Mouse (Mus musculus) adrenal gland, adult 18-20 months (tissue): ENCODE measurements around the gene Pou3f1. TPM values are rescaled to one million over a fixed set of nuclear protein-coding genes. Genes with fewer than 3 reads are reported as not detected.

ENCODE experiments used
- DNase-seq, 2 experiments: peaks; one replicate each; pipeline ENCODE4 v3.0.0; 2021 to 2022; ENCODE audit warnings: low spot score in 2 of 2
- long read RNA-seq, 2 experiments: library from polyadenylated mRNA; stranded (forward); transcript quantifications; one replicate each; pipeline ENCODE4 v2.0.0; 2021
- total RNA-seq, 2 experiments: library from RNA; stranded (reverse); gene quantifications; 1 replicate in 1 of 2; 2 replicates in 1 of 2; pipeline ENCODE4 v1.2.3; 2021

The Pou3f1 gene
- not detected for total RNA-seq
- long read RNA-seq, experiment 1, partial matches to known transcripts = 0 of 2 reads
- long read RNA-seq, experiment 1, other reads (novel, unspliced or antisense) = 0 of 2 reads
- long read RNA-seq, experiment 2 = 0 reads

DNA sequence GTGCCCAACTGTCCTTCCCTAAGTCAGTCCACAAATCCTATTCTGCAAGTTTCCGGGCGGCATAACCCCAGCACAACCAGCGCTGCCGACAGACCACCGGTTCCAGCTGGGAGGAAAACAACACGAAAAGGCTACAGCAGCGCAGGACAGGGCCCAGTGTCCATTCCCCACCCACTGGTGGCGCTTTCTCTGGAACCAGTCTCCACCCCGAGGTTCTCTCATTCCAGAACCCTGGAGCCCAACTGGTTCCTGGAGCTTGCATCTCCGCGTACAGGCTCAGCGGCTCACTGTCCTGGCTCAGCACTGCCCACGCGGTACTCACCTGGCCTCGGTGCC lies at the start of gene Pou3f1:
Pou3f1 (plus strand) TSS at position 290 of the 336 bp plus-strand sequence.
- no peak for DNase-seq

DNA sequence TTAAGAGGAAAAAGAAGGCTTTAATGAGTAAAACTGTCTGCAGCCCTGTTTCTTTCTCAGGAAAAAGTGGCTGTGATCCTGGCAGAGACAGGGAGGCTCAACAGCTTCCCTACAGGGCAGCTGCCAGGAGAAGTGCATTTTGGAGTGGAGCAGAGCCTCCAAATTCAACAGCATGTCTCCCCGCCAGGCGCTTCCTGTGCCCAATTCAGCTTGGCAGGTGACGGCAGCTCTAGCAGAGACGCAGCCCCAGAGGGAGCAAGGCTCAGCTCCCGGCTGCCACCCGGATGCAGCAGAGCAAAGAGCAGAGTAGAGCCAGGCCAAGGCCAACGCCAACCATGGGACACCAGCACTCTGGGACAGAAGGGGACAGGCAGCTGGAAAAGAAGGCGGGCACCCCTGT lies 49.4 kb upstream of the Pou3f1 start:
- no peak for DNase-seq

DNA sequence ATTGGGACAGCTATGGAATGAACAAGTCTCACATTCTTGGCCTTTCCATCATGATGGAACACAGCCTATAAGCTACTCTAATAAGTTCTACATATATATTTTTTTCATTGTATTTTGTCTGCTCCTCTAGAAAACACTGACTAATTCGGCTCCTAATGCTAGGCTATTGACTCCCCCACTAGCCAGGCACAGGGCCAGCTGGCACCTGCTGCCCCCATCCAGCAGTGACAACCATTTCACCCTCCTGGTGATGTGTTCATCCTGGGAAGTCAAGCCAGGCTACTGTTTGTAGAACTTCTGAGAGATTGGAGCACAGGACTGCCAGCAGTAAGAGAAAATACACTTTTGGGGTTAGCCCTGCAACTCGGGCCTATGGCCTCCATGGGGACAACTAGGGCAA lies 46.5 kb upstream of the Pou3f1 start:
- no peak for DNase-seq

DNA sequence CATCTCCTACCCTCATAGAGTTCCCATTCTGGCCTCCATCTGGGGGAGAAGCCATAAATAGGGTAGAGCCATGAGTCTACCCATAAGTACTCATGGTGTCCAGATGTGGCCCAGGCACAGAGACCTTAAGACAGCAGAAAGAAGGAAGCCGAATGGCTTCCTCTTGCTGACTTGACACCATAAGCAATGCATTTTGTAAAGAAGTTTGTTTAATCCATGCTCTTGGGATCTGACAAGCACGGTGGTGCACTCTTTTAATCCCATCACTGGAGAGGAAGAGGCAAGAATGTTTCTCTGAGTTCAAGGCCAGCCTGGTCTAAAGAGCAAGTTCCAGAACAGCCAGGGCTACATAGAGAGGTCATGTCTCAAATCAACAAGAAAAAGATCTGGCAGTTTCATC lies 45.9 kb upstream of the Pou3f1 start, which contains the start of gene 3100002H09Rik:
3100002H09Rik (minus strand) TSS at position 101 of the 400 bp plus-strand sequence.
- DNase-seq = no peak

DNA sequence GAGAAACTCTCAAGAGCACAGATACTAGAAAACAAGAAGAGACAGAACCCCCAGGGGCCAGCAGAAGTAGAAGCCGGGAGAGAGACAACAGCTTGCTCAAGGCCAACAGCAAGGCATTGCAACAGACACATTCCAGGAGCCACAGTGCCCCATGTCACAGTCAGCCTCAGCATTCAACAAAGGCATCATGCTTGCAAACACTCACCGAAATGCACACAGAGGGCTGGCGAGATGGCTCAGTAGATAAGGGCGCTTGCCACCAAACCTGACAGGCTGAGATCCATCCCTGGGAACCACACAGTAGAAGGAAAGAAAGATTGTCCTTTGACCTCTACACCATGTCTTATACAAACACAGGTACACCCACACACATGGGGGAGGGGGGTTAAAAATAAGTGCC lies 44.8 kb upstream of the Pou3f1 start:
- no peak for DNase-seq

DNA sequence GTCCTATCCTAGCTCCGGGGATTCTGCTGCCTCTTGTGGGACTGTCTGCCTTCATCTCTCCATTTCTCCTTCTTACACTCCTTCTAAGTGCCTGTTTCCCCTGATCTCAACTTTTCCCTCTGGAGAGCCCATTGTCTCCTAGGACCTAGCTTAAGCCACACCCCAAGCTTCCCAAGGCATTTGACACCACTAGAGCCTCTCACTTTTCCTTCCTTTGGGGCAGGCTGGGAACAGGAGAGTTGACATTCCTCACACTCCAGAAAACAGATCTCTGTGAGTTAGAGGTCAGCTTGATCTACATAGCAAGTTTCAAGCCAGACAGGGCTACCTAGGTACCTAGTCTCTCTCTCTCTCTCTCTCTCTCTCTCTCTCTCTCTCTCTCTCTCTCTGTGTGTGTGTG lies 42.4 kb upstream of the Pou3f1 start:
- no peak for DNase-seq

DNA sequence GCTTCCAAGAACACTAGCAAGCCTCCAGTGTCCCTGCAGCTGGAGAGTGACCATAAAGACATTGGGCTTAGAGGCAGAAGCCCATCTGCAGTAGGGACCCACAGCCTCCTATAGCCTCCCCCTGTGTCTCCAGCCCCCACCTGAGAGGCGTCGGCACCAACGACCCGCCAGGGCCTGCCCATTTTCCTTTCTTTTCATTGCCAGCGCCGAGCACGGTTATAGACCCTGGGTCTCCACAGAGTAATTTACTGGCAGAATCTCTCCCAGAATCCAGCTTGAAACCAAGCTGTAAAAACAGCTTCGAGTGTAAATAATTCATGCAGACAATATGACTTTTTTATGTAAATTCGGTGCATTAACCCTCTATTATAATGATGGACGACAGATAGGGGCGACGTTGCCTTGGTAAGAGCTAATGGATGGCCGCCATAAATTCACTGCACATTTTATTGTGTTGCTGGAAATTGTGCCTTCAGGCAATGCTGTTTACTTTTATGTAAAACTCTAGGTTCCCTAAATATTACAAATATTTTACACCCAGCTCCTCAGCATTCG lies 41.1 kb upstream of the Pou3f1 start:
- DNase-seq = no peak

DNA sequence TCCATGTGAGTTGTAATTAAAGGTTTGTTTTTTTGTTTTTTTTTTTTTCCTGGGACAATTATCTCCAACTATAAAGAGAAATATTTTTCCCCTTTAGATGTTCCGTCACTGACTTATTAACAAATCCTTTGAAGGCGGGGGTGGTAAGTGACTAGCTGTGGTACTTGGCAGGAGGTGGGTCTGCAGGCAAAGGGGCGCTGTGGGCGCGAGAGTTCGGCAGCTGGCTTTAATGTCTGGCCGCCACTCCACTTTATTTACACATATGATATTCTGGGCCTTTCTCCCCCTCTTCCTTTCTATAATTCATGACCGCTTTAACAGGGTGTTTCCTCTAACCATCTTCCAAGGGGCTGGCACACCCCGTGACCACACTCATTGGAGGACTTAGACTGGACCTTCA lies 40.6 kb upstream of the Pou3f1 start:
- DNase-seq = no peak

DNA sequence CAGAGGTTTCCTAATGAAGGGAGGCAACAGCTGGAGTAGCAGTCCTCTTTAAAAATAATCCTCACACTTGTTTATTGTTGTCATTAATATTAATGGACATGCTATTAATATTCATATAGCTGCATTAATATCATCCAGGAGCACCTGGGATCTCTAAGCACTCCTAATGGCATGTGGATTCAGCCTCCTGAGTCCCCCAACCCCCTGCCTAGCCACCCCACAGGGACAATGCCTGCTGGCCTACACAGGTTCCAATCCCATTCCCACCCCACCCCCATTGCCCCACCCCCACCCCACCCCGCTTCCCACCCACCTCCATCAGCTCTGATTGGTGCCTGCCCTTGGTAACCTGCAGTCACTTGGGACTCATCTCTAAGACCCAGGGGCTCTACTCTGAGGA lies 40.0 kb upstream of the Pou3f1 start:
- no peak for DNase-seq

DNA sequence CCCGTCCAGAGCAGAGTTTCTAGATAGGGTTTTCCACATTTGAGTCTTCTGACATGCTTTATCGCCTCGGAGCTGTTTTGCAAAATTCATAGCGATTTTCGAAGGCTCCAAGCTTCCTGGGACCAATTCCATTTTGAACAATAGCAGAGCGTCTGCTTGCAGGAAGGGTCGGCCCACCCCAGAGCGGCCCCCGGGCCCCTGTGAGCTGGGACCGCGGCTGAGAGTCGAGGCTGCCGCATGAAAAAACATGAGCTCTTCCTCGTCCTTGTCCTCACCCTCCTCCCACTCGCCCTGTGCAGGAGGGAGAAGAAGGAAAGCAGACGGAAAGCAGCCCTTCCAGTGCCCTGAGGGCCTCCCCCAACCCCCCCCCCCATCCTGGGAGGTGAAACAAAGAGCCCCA lies 38.0 kb upstream of the Pou3f1 start:
- DNase-seq = no peak

DNA sequence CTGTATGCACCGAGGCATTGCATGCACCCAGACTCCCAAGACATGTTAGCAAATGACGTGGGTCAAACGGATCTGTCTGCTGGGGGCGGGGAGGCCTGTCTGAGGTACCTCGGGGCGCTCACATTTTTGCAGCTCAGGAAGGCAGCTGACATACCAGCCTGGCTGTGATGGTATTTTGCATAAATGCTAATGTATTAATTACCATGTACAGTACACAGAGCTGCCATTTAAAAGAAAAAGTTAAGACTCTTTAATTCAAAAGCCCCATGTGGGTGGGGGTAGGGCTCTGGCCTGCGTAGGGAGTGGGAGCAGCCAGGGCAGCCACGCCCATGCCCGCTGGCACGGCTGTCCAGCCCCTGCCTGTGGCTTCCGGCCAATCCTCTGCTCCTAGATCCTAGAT lies 35.2 kb upstream of the Pou3f1 start:
- no peak for DNase-seq

DNA sequence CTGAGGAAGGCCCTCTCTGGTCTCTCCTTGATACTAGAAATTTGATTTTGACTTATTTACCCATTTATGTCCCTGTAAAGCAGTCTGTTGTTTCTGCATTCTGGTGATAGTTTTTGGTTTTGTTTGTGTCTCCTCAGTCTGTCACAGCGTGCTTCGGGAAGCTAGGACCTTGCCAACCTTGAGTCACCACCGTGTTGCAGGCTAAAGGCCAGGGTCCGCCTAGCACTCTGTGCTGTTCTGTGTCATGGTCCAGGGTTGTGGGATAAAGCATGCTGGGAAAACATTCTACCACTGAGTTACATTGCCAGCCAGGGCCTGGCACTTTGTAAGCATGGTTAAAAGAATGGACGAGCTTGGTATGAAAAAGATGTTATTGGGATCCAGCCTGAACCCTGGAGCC lies 34.0 kb upstream of the Pou3f1 start:
- DNase-seq = peak in 1 of 2 experiments; percentile 4

DNA sequence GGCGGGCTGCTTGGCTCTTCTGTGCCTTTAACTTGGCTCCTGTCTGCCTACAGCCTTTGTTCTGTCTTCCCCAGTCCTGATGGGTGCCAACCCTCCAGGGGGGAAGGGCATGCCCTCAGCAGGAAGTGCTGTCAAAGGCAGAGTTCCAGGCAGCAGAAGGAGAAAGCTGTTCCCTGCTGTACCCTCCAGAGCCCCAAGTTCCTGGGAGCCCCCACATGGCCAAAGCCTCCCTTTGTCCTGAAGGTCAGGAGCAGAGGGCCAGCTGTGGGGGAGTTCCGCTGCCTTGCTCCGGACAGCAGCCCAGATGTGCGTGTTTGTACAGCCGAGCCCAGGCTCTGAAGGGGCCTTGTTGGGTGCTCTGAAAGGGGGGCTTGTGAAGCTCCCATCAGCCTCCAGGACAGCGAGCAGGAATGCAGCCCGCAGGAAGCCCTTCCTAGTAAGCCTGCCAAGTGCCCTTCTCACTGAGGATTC lies 32.5 kb upstream of the Pou3f1 start:
- DNase-seq = no peak

DNA sequence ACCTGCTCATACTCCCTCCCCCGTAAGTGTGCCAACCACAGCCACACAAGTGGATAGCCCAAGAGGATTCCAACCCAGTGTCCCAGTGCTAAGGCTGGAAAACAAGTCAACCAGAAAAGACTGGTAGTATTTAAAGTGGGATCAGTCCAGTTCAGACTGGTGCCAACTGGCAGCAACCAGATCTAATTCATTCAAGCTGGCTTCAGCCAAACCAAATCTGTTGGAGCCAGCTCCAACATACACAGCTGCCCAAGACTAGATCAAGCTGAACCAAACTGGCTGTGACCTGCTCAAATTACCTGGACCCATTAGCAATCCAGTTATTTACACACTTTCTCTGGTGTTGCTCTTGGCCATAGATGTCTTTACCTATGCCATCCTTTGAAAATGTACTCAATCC lies 29.8 kb upstream of the Pou3f1 start:
- no peak for DNase-seq

DNA sequence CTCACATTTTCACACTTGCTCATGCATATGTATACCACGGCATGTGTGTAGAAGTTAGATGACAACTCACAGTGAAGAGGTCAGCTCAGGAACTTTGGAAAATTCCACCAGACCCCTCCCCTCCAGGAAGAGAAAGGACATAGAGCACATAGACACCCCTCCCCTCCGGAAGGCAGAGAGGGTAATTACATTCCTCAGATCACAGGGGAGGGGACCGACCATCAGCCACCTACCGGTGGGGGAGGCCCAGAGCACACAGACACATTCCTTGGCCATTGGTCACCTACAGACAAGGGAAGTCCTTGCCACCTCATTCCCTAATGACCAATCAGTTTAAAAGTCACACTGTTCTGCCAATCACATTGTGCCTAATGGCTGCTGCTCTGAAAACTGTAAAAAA lies 25.2 kb upstream of the Pou3f1 start:
- no peak for DNase-seq

DNA sequence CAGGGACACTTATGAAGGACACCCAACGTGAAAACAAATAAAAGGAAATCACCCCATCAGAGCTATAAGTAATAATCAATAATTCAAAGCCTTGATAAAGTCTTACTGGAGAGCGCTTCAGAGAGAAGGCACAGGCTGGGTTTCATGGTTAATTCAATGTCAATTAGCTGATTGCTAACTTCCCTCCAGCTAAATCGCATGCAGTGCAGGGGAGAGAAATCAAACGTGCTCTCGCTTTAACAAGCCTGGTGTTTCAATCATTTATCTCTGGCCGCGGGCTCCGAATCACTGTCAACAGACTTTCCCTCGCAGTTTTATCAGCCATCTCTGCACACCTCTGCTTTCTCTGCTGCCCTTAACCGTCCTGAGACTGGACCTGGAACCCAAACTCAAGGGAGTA lies 23.8 kb upstream of the Pou3f1 start:
- DNase-seq = no peak

DNA sequence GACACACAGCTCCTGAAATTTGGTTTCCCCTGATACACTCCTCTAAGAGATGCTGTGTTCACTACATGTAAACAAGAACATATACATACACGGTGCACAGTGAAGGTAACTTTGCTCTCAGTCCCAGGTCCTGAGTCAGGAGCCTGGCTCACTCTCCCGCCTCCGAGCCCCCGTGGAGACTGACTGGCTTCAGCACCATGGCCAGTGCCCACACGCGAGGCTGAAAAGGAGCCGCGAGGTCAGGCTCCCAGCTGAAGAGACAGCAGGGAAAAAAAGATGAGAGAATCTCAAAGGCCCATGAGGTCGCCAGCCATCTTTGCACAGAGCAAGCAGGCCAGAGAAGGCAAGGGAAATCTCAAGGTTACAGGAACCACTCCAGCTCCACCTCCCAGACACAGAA lies 23.3 kb upstream of the Pou3f1 start:
- DNase-seq = peak; percentile 26 to 37

DNA sequence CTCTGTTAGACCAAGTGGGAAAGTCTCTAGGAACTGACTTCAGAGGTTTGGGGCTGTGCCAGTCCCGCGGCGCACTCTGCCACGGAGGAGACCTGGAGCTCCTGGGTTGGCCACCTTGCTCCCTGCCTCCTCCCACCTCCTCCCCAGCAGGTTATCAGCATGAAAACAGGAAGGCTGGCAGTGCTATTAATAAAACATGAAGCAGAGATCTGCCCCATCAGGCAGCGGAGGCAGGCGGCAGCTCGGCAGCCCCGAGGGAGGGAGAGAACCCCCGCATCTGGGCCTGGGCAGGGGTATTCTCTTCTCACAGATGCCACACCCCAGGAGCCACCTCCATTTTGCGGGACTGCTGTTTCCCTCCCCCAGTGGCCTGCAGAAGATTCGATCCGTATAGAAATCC lies 16.9 kb upstream of the Pou3f1 start:
- no peak for DNase-seq

DNA sequence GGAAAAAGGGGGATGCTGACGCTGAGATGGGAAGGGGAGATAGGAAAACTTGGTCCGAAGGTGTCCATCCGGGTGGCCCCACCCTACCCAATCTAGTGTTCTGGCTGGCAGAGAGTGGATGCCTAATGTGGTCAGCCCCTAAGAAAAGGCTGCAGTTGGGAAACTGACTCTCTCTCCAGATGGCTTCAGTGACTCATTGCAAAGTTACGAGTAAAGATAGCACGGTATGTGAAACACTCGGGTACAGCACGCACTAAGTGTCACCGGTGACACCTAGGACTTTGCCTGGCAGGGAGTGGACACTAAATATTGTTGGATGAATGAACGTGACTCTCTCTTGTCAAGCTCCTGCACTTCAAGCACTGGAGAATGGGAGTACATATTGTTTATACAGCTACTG lies 12.7 kb upstream of the Pou3f1 start:
- DNase-seq = no peak

DNA sequence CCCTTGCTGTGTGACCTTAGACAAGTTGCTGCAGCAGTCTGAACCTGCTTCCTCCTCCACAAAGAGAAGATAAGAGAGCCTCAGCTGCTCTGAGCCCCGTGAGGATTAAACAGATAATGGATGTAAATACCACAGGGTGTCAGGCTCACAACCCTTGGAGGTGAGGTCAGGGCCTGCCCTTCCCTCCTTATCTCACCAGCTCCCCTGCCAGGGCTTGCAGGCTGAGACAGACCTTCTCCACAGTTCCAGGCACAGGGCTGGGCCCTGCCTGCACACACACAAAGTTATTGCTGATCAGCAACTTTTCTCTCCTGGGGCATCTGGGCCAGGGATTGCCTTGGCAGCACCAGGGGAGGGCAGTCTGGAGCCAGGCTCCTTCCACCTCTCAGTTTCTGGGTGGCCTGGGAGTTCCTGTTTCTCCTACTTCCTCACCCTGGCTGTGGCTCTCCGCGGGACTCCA lies 11.6 kb upstream of the Pou3f1 start:
- DNase-seq = no peak

DNA sequence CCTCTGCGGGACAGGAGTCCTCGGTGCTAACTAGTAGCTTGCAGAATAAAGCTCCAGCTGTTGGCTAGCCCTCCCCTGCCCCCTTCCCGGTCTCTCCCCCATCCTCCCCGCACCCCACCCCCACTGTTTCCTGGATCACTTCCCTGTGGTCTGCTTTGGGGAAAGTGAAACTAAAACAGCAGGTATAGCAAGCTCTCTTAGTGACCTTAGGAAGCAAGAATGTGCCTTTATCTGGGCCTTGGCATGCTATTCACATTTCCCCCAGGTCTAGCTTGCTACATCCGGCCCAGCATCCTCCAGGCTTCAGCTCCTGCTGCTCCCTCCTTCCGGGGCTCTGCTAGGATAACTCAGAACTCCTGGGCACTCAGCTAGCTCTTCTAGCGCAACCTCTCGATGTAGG lies 10.0 kb upstream of the Pou3f1 start:
- no peak for DNase-seq

DNA sequence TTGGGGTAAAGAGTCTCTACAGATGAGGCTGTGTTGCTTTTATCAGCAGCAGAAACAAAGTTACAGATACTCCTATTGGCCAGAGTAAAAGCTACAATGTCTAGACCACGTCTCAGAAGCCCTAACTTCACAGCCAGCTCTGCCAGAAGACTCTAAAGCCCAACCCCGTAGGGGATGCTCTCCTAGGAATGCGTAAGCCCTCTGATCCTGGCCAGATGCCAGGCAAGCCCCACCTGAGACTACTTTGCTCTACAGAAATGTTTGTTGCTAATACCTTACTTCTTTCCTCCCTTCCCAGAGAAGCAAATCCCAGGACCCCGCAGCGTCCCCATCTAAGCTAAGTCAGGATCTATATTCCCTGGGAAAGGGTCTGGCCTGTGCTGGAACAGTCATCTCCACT lies 8.7 kb upstream of the Pou3f1 start:
- DNase-seq = no peak

DNA sequence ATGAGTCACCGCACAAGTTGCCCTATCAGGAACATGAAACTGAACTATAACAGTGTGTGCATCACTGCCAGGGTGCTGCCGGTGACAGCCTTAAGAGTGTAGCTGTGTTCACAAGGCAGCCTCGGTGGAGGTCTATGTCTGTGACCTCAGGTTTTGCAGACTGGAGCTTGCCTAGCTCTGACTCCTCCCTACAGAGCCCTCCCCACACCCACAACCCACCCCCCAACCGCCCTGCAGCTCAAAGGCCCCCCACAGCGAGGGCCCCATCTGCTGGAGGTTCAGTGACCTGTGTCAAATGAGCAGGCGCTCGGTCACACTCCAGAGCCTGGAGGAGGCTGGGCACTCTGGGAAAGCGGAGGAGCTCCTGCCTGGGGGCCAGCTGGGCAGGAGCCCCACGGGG lies 3.7 kb upstream of the Pou3f1 start:
- no peak for DNase-seq
